Mouse (Mus musculus) heart, postnatal 4 days (tissue): ENCODE data around the gene Atp12a. TPM values are rescaled to one million over a fixed set of nuclear protein-coding genes. Genes with fewer than 3 reads are reported as not detected.

Experiments used
- DNase-seq: peaks from one replicate; pipeline ENCODE4 v3.0.0; 2021
- total RNA-seq, 2 experiments: library from RNA; stranded (reverse); gene quantifications; 2 replicates each; pipeline ENCODE4 v1.2.3; 2021

Gene Atp12a
- total RNA-seq: not detected

DNA sequence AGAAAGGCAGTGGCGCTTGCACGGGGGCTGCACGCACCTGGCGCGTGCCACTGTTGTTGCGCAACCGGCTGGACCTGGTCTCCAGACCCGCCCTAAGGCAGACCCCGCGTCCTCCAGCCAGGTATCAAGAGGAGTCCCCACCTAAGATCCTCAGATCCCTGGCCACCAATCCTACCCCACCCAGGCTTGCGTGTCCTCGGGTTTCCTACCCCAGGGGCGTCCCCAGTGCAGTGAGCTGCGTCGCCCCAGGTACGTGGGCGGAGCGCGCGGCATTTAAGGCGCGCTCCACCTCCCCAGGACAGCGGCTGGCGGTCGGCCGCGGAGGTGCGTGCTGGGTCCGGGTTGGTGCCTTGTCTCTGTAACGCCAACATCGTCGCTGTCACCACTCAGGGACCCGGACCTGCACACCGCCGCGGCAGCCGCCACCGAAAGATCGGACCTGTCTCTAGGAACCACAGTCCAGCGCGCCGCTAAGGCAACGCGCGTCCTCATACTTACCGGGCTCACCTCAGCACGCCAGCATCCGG lies at the start of gene Atp12a:
Gene Atp12a, plus strand, starts transcription at position 358 of the 527 bp plus-strand sequence.
- DNase-seq: no peak

DNA sequence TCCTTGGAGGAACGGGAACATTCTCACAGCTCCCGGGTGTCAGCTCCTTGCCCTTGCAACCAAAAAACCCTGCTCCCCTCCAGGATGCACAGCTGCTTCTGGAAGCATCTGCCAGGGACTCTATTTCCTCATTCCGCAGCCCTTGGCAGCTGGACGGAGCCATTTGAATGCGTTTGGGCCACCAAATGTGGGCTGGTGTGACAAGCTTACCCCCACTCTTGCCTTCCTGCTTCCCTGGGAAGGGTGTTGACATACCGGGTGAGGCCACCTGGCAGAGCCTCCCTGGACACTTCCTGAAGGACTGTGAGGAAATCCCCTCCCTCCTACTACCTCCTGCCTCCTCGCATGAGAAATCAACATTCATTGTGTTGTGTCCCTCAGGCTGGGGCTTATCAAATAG lies 49.3 kb upstream of the Atp12a start:
- peak; percentile 23 for DNase-seq

DNA sequence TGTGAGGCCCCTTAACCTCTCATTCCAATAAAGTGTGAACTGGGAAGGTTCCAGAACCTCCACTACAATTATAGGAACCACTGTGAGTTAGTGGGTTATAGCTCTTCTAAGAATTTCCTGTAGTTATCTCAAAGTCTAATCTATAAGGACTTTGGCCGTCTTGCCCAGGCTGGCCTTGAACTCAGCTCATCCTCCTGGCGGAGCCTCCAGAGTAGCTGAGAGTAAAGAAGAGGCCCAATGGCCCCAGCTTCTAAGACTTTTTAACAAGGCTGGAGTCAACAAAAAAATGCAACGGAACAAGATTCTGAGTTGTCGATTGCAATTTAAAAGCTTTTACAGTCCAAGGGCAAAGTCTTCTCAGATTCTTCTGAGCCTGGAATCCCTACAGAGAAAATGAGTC lies 48.5 kb upstream of the Atp12a start:
- DNase-seq: no peak

DNA sequence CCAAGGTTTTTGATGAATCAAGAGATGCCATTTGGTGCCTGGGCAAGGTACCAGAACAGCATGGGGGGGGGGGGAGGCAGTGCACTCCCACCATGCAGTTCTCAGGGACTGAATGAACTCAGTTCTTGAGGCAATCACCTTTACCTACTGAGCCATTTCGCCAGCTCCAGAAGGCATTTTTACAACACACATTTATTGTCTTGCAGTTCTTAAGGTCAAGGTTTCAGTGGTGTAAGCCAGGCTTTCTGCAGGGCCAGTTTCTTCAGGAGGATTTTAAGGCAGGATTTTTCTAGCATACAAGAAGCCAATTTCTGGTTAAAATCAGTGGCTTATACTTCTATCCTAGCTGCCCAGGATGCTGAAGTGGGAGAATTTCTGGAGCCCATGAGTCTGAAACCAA lies 41.9 kb upstream of the Atp12a start:
- DNase-seq: no peak

DNA sequence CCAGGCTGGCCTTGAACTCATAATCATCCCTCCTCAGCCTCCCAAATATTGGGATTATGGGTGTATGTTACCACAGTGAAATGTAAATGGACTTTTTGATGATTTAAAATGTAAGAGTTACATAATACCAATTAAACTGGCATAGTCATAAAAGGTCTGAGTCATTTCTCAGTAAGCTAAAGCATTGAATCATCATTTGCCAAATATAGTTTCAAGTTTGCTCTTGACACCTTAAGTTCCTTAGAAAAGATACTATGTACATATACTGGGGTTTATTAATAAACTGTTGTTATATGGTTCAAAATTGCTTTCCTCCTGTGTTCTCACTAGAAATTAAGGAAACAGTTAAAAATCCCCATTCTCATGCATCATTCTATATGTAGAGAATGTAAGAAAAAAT lies 39.8 kb upstream of the Atp12a start:
- DNase-seq: no peak

DNA sequence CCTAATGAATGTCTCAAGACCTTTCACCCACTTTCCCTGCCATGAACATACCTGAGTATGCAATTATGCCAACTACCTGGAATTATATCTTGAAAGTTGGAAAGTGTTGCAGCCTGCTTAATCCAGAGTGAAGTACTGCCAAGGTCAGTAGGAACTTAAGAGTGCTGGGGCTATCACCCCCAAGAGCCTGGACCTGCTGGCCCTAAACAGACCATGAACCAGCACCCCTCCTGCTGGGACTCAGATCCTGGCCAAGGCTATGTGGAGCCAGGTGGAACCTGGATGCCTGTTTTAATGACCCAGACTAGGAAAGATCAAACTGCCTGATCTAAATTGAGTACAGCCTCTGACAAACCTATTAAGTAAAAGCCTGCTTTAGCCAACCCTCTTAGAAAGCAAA lies 31.2 kb upstream of the Atp12a start:
- no peak for DNase-seq

DNA sequence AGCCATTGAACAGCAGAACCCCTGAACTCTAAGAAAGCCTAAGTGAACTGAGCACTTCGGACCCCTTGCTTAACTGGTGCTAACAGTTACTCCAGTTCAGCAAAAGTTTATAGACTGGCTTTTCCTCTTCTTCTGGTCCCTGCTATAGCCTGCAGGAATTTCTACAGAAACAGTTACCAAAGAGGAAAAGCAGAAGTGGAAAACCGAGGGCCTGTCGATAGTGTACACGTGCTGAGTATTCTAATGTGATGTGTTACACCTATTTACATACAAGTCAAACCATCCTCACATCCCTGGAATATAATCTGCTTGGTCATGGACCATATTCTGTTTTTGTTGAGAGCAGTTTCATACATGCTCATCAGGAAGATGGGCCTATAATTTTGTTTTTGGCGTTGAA lies 30.4 kb upstream of the Atp12a start:
- DNase-seq: no peak

DNA sequence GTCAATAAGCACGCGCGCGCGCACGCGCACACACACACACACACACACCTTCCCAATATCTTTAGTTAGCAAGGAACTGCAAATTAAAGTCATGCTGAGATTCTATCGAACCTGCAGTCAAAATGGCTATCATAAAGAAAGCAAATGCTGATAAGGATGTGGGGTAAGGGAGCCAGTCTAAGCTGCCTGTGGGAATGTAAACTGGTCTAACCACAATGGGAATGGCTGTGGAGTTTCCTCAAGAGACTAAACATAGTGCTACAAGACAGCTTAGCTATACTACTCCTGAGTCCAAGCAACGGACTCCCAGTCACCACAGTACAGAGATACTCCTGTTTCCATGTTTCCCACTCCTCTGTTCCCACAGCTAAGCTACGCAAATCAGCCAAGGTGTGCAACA lies 28.8 kb upstream of the Atp12a start:
- no peak for DNase-seq

DNA sequence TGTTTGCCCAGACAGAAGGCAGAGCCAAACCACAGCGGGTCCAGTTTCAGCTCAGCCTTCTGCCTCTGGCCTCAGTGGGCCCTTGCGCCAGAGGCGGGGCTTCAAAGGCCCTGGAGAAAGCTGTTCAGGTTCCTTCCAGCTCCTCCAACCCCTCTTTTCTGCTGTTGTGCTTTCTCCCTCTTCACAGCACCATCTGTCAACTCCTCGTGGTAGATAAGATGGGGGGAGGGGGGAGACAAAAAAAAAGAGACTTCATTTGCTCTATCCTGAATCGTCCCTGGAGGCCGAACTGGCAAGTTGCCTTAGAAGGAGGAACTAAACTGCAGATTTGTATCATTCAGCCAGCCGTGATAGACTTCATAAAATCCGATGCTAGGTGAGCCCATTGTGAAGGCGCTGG lies 27.8 kb upstream of the Atp12a start:
- DNase-seq: no peak

DNA sequence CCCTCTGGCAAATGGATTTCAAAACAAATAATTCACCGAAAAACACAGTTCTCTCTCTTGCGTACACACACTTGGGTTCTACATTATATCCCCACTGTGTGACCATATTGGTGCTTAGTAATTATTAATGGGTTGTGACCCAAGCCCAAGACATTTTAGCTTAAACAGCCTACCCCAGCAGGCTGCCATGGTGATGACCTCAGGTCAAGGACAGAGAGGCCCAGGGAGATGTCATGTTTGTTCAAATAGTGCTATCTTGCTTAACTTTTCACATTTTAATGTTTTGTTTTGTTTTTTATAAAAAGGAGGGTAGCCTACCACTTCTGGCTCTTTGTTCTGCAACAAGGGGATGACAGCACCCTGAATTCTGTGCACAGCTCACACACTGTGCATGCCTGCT lies 27.2 kb upstream of the Atp12a start:
- no peak for DNase-seq

DNA sequence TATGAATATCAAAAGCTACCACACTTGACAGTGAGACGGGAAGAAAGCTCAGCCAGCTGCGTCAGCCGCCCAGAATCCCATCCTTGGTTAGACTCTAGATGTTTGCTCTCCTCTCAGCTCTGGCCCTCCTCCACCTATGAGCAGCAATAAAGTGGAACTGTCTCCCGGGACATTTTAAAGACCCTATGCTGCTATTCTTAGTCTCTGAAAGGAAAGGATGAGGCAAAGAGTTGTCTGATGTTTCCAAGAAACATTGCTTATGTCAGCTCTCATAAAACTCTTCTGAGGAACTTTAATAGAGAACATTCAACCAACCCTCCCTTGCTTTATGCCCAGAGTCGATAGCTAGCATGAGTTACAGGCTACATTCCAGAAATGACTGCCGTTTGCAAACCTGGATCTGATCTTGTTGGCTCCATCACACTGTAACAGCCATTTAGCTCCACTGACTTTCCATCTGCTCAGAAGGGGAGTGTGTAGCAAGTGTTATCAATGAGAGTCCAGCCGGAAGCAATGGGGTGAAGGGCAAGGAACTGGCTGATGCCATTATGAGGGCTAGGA lies 25.9 kb upstream of the Atp12a start:
- DNase-seq: no peak

DNA sequence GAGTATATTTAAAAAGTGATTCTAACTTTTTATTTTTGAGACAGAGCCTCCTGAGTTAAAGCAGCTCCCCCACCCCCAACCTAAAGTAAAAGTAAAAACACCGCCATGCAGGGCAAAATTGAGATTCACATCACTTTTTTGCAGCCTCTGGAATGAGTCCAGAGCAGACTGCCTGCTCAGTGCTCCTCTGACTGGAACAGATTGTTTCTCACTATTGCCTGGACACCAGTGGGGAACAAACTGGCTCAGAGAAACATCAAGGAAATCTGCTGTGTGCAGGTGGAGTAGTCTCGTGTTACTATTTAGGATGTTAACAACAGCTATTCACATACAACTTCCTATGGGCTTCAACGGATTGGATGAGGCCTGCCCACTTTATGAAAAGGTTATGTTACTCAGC lies 16.2 kb upstream of the Atp12a start:
- DNase-seq: no peak

DNA sequence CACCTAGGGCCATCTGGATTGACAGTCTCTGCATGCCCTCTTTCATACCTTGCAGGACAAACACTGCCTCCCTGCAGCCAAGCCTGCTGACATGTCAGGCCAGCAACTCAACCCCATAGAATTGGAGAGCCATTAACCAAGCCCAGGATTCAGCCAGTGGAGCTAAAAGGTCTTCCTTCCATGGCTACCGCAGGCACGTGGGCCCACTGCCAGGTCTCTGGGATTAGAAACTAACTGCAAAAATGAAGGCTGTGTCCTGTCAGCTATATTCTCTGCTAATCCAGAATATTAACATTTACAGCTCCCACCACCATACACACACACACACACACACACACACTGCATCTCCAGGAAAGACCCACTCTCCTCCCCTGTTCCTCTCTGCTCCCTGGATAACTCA lies 15.3 kb upstream of the Atp12a start:
- DNase-seq: no peak

DNA sequence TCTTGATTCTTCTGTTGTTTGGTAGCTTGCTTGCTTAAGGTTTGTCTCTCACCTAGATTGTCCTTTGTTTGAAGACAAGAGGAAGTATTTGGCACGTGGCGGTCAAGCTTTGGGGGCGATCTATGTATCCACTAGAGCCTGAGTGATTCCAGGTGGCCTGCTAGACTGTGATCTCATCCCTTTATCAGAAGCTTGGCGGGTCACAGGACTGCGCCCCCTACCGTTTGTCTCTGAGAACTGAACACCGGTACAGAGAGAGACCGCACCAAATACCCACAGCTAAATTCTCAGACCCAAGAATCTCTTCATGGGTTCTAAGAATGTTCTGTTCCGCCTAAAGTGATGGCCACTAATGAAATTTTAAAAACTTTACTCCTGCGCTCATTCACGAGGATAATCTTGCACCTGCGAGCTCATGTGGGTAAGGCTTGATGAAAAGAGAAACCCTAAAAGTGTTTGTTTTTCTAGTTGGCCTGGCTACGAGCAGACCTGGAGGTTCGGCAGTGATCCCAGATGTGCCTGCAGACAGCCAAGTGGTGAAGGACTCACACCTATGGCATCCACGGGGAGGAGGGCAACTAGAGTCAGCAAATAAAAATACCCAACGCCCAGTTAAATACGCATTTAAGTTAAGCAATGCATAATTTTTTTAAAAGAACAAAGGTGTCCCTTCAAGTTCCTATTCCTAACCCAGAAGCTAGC lies 12.8 kb upstream of the Atp12a start:
- DNase-seq: peak; percentile 64

DNA sequence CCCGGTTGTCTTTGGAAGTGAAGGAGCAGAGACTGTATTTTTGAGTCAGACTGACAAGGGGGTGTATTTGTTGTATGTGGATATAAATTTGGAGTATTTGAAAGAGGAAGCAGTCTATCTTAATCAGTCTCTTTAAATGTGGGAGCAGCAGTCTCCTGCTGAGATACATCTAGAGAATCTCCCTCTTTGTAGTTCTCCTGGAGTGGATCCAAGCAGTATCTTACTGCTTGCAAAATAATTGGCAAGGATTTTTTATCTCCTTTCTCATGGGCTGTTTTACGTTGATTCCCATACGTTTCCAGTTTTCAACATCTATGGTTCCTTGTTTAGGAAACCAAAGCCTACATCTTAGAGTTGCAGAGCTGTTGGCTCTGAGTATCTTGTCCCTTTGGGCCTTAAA lies 10.1 kb upstream of the Atp12a start:
- DNase-seq: no peak

DNA sequence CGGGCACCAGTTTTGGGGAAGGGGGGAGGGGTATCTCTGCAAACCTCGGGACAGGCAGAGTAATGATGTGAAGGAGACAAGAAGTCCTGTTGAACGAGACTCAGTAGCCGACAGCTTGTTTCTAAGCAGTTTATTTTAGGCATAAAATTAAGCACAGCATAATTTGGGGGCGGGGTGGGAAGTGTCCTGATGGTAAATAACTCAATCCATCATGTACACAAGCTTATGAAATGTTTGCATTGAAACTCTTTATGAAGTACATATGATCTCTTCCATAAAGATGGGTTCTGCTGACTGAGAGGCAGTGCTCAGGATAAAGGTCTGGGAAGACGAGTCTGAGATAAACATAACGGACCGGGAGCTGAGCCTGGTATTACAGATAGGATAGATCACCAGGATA lies 9.5 kb upstream of the Atp12a start:
- no peak for DNase-seq

DNA sequence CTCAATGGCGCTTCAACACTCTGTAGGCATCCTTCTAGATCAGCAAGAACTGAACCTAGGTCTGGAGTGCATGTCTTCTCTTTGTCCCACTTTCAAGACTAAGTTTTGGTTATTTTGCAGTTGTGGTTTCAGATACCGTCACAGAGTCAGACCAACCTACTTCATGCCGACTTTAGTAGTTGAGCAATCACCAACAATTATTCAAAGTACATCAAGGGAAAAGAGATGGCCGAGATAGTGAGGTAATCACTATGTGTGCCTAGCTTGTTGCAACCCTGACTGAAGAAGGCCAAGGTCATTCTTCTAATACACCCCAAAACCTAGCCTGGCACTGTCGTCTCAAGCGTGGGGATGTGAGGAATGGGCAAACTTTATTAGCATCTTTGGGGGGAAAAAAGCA lies 8.7 kb upstream of the Atp12a start:
- no peak for DNase-seq

DNA sequence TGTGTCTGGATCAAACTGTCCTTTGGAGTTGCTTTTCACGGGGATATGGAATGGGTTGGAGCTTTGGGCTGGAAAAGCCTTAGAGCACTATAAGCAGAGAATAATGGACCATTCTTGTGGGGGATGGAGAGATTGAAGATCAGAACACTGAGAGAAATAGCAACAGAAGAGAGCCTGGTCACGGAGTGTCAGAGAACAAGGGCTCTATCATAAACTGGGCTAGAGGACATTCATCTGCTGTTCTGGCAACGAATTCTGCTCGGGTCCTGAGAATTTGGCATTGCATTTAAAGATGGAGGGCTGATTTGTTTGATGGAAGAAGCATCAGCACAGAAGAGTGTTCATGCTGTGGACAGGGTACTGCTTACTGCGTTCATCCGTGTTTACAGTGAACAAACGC lies 6.4 kb upstream of the Atp12a start:
- DNase-seq: no peak

DNA sequence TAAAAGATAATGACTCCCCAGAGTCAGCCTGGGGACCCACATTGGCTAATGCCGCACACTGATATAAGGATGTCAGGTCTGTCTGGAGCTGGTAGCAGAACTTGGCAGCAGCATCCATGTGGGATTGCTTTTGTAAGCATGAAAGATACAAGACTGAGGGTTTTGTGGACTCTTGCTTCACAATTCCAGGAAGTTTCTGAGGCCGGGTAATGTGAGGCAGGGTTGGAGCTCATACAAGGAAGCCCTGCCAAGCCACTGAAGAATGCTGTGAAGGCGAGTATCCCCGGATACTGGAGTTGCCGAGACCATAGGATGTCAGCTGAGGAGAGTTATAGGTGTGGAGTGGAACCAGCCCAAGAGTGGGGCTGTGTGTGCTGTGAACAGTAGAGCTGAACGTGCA lies 5.7 kb upstream of the Atp12a start:
- no peak for DNase-seq

DNA sequence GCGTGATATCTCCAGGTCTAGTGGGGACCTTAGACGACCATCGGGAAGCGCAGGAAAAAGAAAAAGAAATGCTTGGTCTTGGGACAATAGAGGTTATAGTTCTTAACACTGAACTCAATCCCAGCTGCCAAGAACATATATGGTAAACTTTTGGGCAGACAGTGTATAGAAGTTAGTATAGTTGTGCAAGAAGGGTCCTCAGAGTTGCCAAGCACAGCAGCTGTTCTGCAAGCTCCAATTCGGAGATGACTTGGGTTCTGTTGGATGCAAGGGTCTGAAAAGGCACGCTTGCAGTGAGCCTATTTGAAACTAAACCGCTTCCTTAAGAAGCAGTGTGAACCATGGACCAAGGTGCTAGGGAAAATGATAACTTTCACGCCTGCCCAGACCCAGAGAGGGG lies 424 bp downstream of the Atp12a start:
- DNase-seq: no peak

DNA sequence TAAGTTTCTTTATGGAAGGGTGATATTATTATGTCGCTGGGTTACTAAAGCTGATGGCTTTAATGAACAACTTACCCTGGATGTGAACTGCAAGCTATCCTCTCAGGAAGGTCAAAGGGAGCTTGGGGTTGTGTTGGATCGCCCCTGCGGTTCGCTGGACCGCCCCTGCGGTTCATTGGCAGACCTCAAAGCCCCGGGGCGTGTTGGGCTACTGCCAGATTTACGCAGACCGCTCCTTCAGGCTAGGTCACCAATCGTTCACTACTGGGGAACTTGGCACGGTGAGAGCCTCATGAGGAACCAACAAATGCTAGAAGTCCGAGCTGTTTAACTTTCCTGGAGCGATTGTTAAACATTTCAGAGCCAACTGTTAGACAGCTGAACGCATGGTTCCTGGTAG lies 1.8 kb downstream of the Atp12a start:
- peak; percentile 20 for DNase-seq

DNA sequence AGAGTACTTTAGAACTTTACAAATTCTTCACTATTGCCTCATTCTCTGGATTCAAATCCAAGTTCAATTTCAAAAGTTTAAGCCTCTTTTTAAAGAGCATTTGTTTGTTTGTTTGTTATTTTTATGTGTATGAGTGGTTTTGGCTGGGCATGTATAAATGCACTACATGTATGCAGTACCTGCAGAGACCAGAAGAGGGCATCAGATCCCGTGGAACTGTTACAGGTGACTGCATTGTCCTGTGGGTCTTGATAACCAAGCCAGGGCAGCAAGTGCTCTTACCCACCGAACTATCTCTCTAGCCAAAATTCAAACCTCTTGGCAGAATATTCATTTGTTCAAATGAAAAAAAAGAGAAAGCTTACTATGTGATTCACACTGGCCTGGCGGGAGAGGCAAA lies 4.0 kb downstream of the Atp12a start:
- peak; percentile 28 for DNase-seq

DNA sequence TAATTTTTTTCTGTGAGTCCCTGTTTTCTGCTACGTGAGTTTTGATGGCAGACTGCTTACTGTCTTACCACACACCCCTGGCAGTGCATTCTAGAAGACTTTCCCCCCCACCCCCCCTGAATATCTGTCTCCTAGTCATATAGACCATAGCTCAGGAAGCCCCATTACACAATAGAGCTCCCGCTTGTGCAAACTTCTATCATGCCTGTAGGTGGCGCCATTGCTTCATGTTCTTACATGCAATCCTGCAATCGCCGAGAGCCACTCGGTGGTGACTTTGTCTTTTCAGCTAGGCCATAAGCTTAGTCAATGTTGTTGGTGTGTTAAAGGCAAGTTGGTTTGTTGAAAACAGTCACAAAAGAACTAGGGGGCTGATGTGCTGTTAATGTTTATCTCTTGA lies 10.9 kb downstream of the Atp12a start:
- DNase-seq: peak; percentile 86

DNA sequence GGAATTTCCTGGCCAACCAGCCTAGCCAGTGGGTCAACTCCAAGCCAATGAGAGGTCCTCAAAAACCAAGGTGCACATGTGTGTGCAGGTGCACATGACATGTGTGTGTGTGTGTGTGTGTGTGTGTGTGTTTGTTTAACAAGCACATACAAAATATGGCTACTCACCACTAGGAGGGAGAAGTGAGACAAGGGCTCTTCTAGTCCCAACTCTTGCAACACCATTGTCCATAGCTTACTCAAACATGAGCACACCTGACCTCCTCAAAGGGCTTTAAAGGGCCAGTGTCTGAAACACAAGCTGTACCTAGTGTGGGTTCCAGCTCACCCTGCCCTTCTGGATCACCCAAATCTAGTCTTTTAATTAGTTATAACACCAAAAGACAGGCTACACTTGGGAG lies 12.9 kb downstream of the Atp12a start:
- no peak for DNase-seq

DNA sequence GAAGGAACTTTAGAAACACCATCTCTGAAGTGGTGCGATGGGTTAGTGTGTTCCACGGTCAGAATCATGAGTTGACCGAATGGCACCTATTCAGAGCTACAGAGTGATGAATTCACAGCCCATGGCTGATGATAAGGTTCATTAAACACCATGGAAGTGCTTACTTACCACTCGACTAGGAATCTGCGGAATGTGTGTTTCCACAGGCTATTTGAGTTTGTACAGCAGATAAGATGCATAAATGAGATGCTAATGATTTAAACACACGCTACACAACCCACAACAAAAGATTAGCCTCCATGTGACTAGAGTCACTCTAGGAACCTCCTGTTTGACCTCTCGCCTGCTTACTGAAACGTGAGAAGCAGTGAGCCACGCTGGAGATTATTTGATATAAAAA lies 14.5 kb downstream of the Atp12a start:
- DNase-seq: no peak
